Mouse (Mus musculus): ENCODE measurements around the gene Grm4. TPM values are rescaled to one million over a fixed set of nuclear protein-coding genes. Genes with fewer than 3 reads are reported as not detected.

Grm4 gene
- polyA plus RNA-seq, 1 experiment: not detected

- Histone ChIP-seq H3K4me3 (no peak overlapping the region), H3K36me3 (ENCODE audit: control insufficient read depth, insufficient read depth) (no peaks in the 10 kb centered on the region), H3K79me2 (ENCODE audit: control insufficient read depth, insufficient read depth) (no peaks in the 10 kb centered on the region), H3K4me2 (ENCODE audit: low read depth) (no peak overlapping the region), H3ac (ENCODE audit: control insufficient read depth, insufficient read length) (no peak overlapping the region), H3K27me3 (ENCODE audit: control insufficient read depth, insufficient read depth, insufficient read length) (peaks cover 68% of the 10 kb centered on the region)
- TF ChIP-seq POLR2AphosphoS2 (IDR thresholded peaks at IDR 0.05; ENCODE audit: insufficient read length, low read depth): no peak
- no peak for TF ChIP-seq MYOG (IDR thresholded peaks at IDR 0.05; ENCODE audit: control insufficient read depth in 1 of 3, insufficient read depth in 1 of 3, insufficient read length in 2 of 3, low read depth in 2 of 3)
- no peak for TF ChIP-seq USF1 (IDR thresholded peaks at IDR 0.05; ENCODE audit: low read depth)
- no peak for TF ChIP-seq CEBPB (IDR thresholded peaks at IDR 0.05; ENCODE audit: insufficient read depth, poor library complexity, severe bottlenecking)
- TF ChIP-seq MYOD1 (IDR thresholded peaks at IDR 0.05; ENCODE audit: control insufficient read depth in 1 of 3, insufficient read length in 2 of 3, low read depth in 2 of 3): no peak
- TF ChIP-seq E2F4 (IDR thresholded peaks at IDR 0.05; ENCODE audit: insufficient read depth): no peak
- no peak for TF ChIP-seq REST (IDR thresholded peaks at IDR 0.05; ENCODE audit: insufficient read depth, insufficient read length)
- TF ChIP-seq TCF3 (IDR thresholded peaks at IDR 0.05; ENCODE audit: insufficient read length, low read depth): no peak
- TF ChIP-seq POLR2A (IDR thresholded peaks at IDR 0.05; ENCODE audit: insufficient read length, low read depth): no peak
- no peak for TF ChIP-seq TCF12 (IDR thresholded peaks at IDR 0.05; ENCODE audit: insufficient read depth, poor library complexity, severe bottlenecking)
Observed at GRCm38 (mm10) chr17:27435799-27436198, 85.4 kb downstream of the Grm4 start.

GRCm38 (mm10) chr17:27435225-27435624 lies 86.0 kb downstream of the Grm4 start:
- Histone ChIP-seq H3ac (ENCODE audit: control insufficient read depth, insufficient read length) (no peak overlapping the region), H3K79me2 (ENCODE audit: control insufficient read depth, insufficient read depth) (no peaks in the 10 kb centered on the region), H3K36me3 (ENCODE audit: control insufficient read depth, insufficient read depth) (no peaks in the 10 kb centered on the region), H3K27me3 (ENCODE audit: control insufficient read depth, insufficient read depth, insufficient read length) (peaks cover 67% of the 10 kb centered on the region), H3K4me3 (no peak overlapping the region), H3K4me2 (ENCODE audit: low read depth) (no peak overlapping the region)
- TF ChIP-seq MAX (IDR thresholded peaks at IDR 0.05; ENCODE audit: low read depth): no peak
- no peak for TF ChIP-seq TCF12 (IDR thresholded peaks at IDR 0.05; ENCODE audit: insufficient read depth, poor library complexity, severe bottlenecking)
- TF ChIP-seq MYOG (IDR thresholded peaks at IDR 0.05; ENCODE audit: control insufficient read depth in 1 of 3, insufficient read depth in 1 of 3, insufficient read length in 2 of 3, low read depth in 2 of 3): no peak
- TF ChIP-seq POLR2AphosphoS2 (IDR thresholded peaks at IDR 0.05; ENCODE audit: insufficient read length, low read depth): no peak
- TF ChIP-seq MYOD1 (IDR thresholded peaks at IDR 0.05; ENCODE audit: control insufficient read depth in 1 of 3, insufficient read length in 2 of 3, low read depth in 2 of 3): no peak
- TF ChIP-seq TCF3 (IDR thresholded peaks at IDR 0.05; ENCODE audit: insufficient read length, low read depth): no peak
- TF ChIP-seq REST (IDR thresholded peaks at IDR 0.05; ENCODE audit: insufficient read depth, insufficient read length): no peak
- no peak for TF ChIP-seq SRF (IDR thresholded peaks at IDR 0.05; ENCODE audit: control insufficient read depth, insufficient read length, low read depth)
- no peak for TF ChIP-seq CEBPB (IDR thresholded peaks at IDR 0.05; ENCODE audit: insufficient read depth, poor library complexity, severe bottlenecking)
- TF ChIP-seq USF1 (IDR thresholded peaks at IDR 0.05; ENCODE audit: low read depth): no peak
- no peak for TF ChIP-seq POLR2A (IDR thresholded peaks at IDR 0.05; ENCODE audit: insufficient read length, low read depth)
- no peak for TF ChIP-seq E2F4 (IDR thresholded peaks at IDR 0.05; ENCODE audit: insufficient read depth)

- Histone ChIP-seq H3K79me2 (ENCODE audit: control insufficient read depth, insufficient read depth) (no peaks in the 10 kb centered on the region), H3K4me2 (ENCODE audit: low read depth) (no peak overlapping the region), H3K4me3 (no peak overlapping the region), H3K36me3 (ENCODE audit: control insufficient read depth, insufficient read depth) (no peaks in the 10 kb centered on the region), H3ac (ENCODE audit: control insufficient read depth, insufficient read length) (no peak overlapping the region), H3K27me3 (ENCODE audit: control insufficient read depth, insufficient read depth, insufficient read length) (peaks cover 72% of the 10 kb centered on the region)
- TF ChIP-seq REST (IDR thresholded peaks at IDR 0.05; ENCODE audit: insufficient read depth, insufficient read length) (no peak), TCF12 (IDR thresholded peaks at IDR 0.05; ENCODE audit: insufficient read depth, poor library complexity, severe bottlenecking) (no peak), CEBPB (IDR thresholded peaks at IDR 0.05; ENCODE audit: insufficient read depth, poor library complexity, severe bottlenecking) (no peak), TCF3 (IDR thresholded peaks at IDR 0.05; ENCODE audit: insufficient read length, low read depth) (no peak), E2F4 (IDR thresholded peaks at IDR 0.05; ENCODE audit: insufficient read depth) (no peak), USF1 (IDR thresholded peaks at IDR 0.05; ENCODE audit: low read depth) (no peak), MYOD1 (IDR thresholded peaks at IDR 0.05; ENCODE audit: control insufficient read depth in 1 of 3, insufficient read length in 2 of 3, low read depth in 2 of 3) (no peak), POLR2A (IDR thresholded peaks at IDR 0.05; ENCODE audit: insufficient read length, low read depth) (no peak), SRF (IDR thresholded peaks at IDR 0.05; ENCODE audit: control insufficient read depth, insufficient read length, low read depth) (no peak)
Observed at GRCm38 (mm10) chr17:27434066-27434465, 87.1 kb downstream of the Grm4 start.

GRCm38 (mm10) chr17:27433179-27433680 lies 88.0 kb downstream of the Grm4 start:
- TF ChIP-seq MYOG (IDR thresholded peaks at IDR 0.05; ENCODE audit: control insufficient read depth in 1 of 3, insufficient read depth in 1 of 3, insufficient read length in 2 of 3, low read depth in 2 of 3) (no peak), MAX (IDR thresholded peaks at IDR 0.05; ENCODE audit: low read depth) (no peak), POLR2A (IDR thresholded peaks at IDR 0.05; ENCODE audit: insufficient read length, low read depth) (no peak), TCF12 (IDR thresholded peaks at IDR 0.05; ENCODE audit: insufficient read depth, poor library complexity, severe bottlenecking) (no peak), MYOD1 (IDR thresholded peaks at IDR 0.05; ENCODE audit: control insufficient read depth in 1 of 3, insufficient read length in 2 of 3, low read depth in 2 of 3) (no peak), REST (IDR thresholded peaks at IDR 0.05; ENCODE audit: insufficient read depth, insufficient read length) (no peak), CEBPB (IDR thresholded peaks at IDR 0.05; ENCODE audit: insufficient read depth, poor library complexity, severe bottlenecking) (no peak), SRF (IDR thresholded peaks at IDR 0.05; ENCODE audit: control insufficient read depth, insufficient read length, low read depth) (no peak), POLR2AphosphoS2 (IDR thresholded peaks at IDR 0.05; ENCODE audit: insufficient read length, low read depth) (no peak), TCF3 (IDR thresholded peaks at IDR 0.05; ENCODE audit: insufficient read length, low read depth) (no peak), E2F4 (IDR thresholded peaks at IDR 0.05; ENCODE audit: insufficient read depth) (no peak), USF1 (IDR thresholded peaks at IDR 0.05; ENCODE audit: low read depth) (no peak)
- no peak overlapping the region for H3K4me3 ChIP-seq
- no peak overlapping the region for H3ac ChIP-seq (ENCODE audit: control insufficient read depth, insufficient read length)
- H3K36me3 ChIP-seq (ENCODE audit: control insufficient read depth, insufficient read depth): no peaks in the 10 kb centered on the region
- H3K27me3 ChIP-seq (ENCODE audit: control insufficient read depth, insufficient read depth, insufficient read length): peaks cover 72% of the 10 kb centered on the region
- H3K79me2 ChIP-seq (ENCODE audit: control insufficient read depth, insufficient read depth): no peaks in the 10 kb centered on the region
- no peak overlapping the region for H3K4me2 ChIP-seq (ENCODE audit: low read depth)

All from myocyte (in vitro differentiated cells).